Mouse (Mus musculus): Measurements from ENCODE around the gene Pkdrej. TPM values are rescaled to one million over a fixed set of nuclear protein-coding genes. Genes with fewer than 3 reads are reported as not detected.
A peak's percentile ranks its signal among the peaks of the same experiment; 100 is the strongest.

Pkdrej gene
- polyA plus RNA-seq, 1 experiment from 2014 or later = 0.09 TPM

DNA sequence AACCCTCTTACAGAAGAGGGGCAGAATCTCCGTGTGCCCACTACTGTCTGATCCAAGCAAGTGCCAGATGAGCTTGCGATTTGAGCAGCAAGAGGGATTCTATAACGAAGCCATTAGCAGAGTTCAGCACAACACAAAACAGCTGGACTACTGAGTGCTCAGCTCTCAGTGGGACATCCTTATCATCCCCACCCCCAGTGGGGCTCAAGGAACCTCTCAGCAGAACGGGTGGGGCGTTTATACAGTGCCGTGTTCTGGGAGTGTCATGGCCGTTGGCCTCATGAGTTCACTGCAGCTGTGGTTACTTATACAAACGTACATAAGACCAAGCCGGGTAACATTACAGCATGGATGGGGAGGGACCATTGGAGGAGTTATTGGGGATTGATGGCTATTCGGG lies 8.1 kb downstream of the Pkdrej start:
- Histone ChIP-seq H3K27ac (ENCODE audit: low read length) (no peak overlapping the region), H3K4me2 (ENCODE audit: low read depth, low read length) (no peak overlapping the region), H3K36me3 (ENCODE audit: control insufficient read depth, insufficient read depth) (no peaks in the 10 kb centered on the region), H3K9ac (ENCODE audit: low read depth, low read length) (0 out of 2 replicates have a peak overlapping the region, but pooled peaks have one; percentile 14), H3K4me3 (ENCODE audit: low read depth, low read length) (no peak overlapping the region), H3K9me3 (replicated peaks; ENCODE audit: control insufficient read depth, low read length) (no peaks in the 10 kb centered on the region; the same call in 1 of the 2 replicates), H3K27me3 (ENCODE audit: control insufficient read depth, insufficient read depth, low read depth, low read length) (no peaks in the 10 kb centered on the region), H3K4me1 (ENCODE audit: control insufficient read depth, low read depth, low read length) (peaks cover 29% of the 10 kb centered on the region)
- ATAC-seq (ENCODE audit: low read depth) = no peak
- WGBS (ENCODE audit: insufficient replicate concordance) = 42% methylated on average over 10 of the region's 10 CpGs

DNA sequence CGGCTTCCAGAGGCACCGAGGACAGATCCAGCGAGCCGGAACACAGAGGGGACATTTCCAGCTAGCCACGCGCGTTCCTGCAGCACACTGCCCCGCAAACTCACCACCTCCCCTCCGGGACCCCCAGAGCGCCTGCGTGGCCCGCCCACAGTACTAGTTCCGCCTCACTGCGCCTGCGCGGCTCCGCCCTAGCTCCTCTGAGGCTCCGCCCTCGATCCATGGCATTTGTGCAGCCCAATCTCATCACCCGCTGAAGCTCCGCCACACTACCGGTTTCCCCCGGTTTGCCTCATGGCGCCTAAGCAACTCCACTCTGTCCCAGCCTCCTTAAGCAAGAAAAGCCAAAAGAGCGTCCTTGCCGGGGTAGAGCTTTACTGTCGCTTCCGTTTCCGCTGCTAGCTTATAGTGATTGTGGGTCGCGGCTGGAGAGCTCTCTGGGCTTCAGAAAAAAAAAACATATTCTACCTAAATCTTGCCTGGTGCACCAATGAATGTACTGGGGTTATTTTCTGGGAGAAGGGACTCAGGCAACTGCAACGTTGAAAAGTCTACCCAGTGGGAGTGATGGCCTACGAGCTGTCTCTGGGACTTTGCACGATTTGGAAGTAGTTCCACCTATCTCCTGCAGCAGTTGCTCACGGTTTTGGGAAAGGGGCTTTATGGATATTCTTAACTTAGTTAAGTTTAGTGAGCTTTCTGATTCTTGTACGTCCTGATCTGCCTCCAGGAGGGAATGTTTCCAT lies 9.8 kb downstream of the Pkdrej start, which contains the start of gene Cdpf1:
Cdpf1 (minus strand) TSS at position 163 of the 743 bp plus-strand sequence.
- Histone ChIP-seq H3K27ac (ENCODE audit: low read length) (peak within 1 kb of the TSS; percentile 84), H3K36me3 (ENCODE audit: control insufficient read depth, insufficient read depth) (peaks cover 3% of the 10 kb centered on the region; the same call in 1 of the 2 replicates), H3K27me3 (ENCODE audit: control insufficient read depth, insufficient read depth, low read depth, low read length) (no peaks in the 10 kb centered on the region), H3K9me3 (replicated peaks; ENCODE audit: control insufficient read depth, low read length) (no peaks in the 10 kb centered on the region), H3K4me1 (ENCODE audit: control insufficient read depth, low read depth, low read length) (peaks cover 29% of the 10 kb centered on the region), H3K9ac (ENCODE audit: low read depth, low read length) (peak within 1 kb of the TSS; percentile 83), H3K4me2 (ENCODE audit: low read depth, low read length) (peak within 1 kb of the TSS; percentile 81), H3K4me3 (ENCODE audit: low read depth, low read length) (peak within 1 kb of the TSS; percentile 77)
- ATAC-seq (ENCODE audit: low read depth) = peak; percentile 91
- WGBS (ENCODE audit: insufficient replicate concordance) = 1% methylated on average over 36 of the region's 36 CpGs

DNA sequence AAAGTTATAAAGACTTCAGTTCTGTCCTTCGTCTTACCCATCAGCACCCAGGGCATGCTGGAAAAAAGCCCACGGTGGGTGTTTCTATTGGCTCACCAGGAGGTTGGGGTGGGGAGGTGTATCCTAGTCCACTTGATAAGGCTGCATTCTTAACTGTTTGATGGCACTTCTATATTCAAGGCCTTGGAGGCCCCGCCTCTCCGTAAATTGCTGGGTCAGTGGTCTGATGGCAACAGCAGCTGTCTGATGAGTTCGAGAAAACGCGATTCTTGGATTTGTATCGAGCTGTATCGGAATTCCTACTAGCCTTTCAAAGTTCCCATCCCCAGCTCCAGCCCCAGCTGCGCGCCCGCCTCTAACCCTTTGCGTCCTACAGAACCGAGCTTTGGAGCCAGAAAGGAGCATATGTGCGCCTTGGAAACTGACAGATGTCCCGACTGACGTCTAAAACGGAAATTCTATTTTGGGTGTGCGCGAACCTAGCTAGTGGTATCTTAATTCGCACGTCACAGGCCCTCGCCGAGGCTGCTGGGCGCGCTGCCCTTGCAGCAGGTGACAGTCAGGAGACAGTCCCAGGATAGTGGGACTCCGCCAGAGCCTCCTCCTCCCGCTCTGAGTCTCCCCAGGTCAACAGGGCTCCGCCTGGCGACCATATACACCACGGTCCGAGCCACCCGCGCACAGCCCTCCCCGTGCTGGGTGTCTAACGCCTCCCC lies 10.6 kb downstream of the Pkdrej start:
- H3K4me2 ChIP-seq (ENCODE audit: low read depth, low read length) = peak overlapping the region; percentile 81
- peak; percentile 84 for ATAC-seq (ENCODE audit: low read depth)
- peaks cover 3% of the 10 kb centered on the region; the same call in 1 of the 2 replicates for H3K36me3 ChIP-seq (ENCODE audit: control insufficient read depth, insufficient read depth)
- H3K9ac ChIP-seq (ENCODE audit: low read depth, low read length) = peak overlapping the region; percentile 83
- H3K27me3 ChIP-seq (ENCODE audit: control insufficient read depth, insufficient read depth, low read depth, low read length) = no peaks in the 10 kb centered on the region
- peaks cover 29% of the 10 kb centered on the region for H3K4me1 ChIP-seq (ENCODE audit: control insufficient read depth, low read depth, low read length)
- H3K9me3 ChIP-seq (replicated peaks; ENCODE audit: control insufficient read depth, low read length) = no peaks in the 10 kb centered on the region
- peak overlapping the region; percentile 77 for H3K4me3 ChIP-seq (ENCODE audit: low read depth, low read length)
- H3K27ac ChIP-seq (ENCODE audit: low read length) = peak overlapping the region; percentile 84
- 2% methylated on average over 36 of the region's 36 CpGs for WGBS (ENCODE audit: insufficient replicate concordance)

DNA sequence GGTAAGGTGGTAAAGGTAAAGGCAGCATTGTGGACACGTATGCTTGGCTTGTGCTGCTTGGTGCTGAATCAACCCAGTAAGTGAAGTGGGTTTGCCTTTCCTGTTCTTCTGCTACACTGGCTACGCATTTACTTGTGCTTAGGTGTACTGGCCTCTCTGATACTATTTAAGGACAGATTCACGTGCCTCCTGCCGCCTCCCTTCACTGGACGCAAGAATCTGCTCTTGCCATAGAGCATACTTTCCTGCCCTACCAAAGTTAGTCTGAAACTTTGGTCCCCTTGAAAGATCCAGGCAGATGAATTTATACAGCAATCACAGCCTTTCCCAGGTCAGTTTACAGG lies 11.1 kb downstream of the Pkdrej start:
- no peak for ATAC-seq (ENCODE audit: low read depth)
- Histone ChIP-seq H3K9ac (ENCODE audit: low read depth, low read length) (peak overlapping the region; percentile 83), H3K27me3 (ENCODE audit: control insufficient read depth, insufficient read depth, low read depth, low read length) (no peaks in the 10 kb centered on the region), H3K27ac (ENCODE audit: low read length) (peak overlapping the region; percentile 84), H3K4me2 (ENCODE audit: low read depth, low read length) (peak overlapping the region; percentile 81), H3K36me3 (ENCODE audit: control insufficient read depth, insufficient read depth) (peaks cover 3% of the 10 kb centered on the region; the same call in 1 of the 2 replicates), H3K4me1 (ENCODE audit: control insufficient read depth, low read depth, low read length) (peaks cover 29% of the 10 kb centered on the region), H3K9me3 (replicated peaks; ENCODE audit: control insufficient read depth, low read length) (no peaks in the 10 kb centered on the region), H3K4me3 (ENCODE audit: low read depth, low read length) (peak overlapping the region; percentile 77)
- 73% methylated on average over 5 of the region's 5 CpGs for WGBS (ENCODE audit: insufficient replicate concordance)

DNA sequence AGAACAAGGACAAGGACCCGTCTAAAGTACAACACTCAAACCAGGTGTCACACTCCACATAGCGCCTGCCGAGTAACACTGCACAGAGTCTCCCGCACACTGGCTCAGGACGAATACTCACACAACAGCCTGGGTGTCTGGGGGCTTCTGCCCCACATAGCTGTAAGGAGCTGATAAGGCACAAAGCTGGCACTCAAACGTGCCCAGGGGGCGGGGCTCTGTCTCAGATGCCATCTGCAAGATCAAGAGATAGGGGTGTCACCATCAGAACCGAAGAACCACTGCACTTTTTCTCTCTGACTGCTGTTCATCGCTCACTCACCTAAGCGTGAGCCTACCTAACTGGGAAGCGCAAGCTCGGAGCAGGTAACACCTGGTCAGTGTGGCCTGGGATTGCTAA lies 12.4 kb downstream of the Pkdrej start:
- 59% methylated on average over 12 of the region's 12 CpGs for WGBS (ENCODE audit: insufficient replicate concordance)
- no peak overlapping the region for H3K4me2 ChIP-seq (ENCODE audit: low read depth, low read length)
- H3K4me1 ChIP-seq (ENCODE audit: control insufficient read depth, low read depth, low read length) = peaks cover 29% of the 10 kb centered on the region
- no peak overlapping the region for H3K4me3 ChIP-seq (ENCODE audit: low read depth, low read length)
- no peaks in the 10 kb centered on the region for H3K27me3 ChIP-seq (ENCODE audit: control insufficient read depth, insufficient read depth, low read depth, low read length)
- no peaks in the 10 kb centered on the region for H3K9me3 ChIP-seq (replicated peaks; ENCODE audit: control insufficient read depth, low read length)
- H3K36me3 ChIP-seq (ENCODE audit: control insufficient read depth, insufficient read depth) = peaks cover 3% of the 10 kb centered on the region; the same call in 1 of the 2 replicates
- H3K27ac ChIP-seq (ENCODE audit: low read length) = no peak overlapping the region
- H3K9ac ChIP-seq (ENCODE audit: low read depth, low read length) = no peak overlapping the region
- no peak for ATAC-seq (ENCODE audit: low read depth)

DNA sequence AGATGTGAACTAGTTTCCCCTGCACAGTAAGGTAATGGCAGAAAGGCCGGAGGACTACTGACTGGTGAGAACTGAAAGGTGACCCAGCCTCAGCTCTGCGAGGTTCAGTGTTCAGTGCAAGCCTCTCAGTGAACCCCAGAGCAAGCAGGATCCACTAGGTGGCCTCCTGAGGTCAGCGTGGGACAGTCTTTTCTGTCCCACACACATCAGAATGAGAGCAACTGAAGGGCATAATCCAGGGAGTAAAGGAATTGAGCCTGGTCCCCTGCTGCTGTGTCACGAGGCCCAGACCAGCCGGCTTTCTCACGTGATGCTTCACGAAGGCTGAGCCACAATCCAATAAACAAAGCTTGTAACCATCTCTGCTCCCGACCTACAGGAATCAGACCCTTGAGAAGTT lies 13.1 kb downstream of the Pkdrej start:
- 67% methylated on average over 8 of the region's 8 CpGs for WGBS (ENCODE audit: insufficient replicate concordance)
- H3K4me2 ChIP-seq (ENCODE audit: low read depth, low read length) = no peak overlapping the region
- no peak for ATAC-seq (ENCODE audit: low read depth)
- H3K36me3 ChIP-seq (ENCODE audit: control insufficient read depth, insufficient read depth) = peaks cover 3% of the 10 kb centered on the region; the same call in 1 of the 2 replicates
- H3K4me1 ChIP-seq (ENCODE audit: control insufficient read depth, low read depth, low read length) = peaks cover 26% of the 10 kb centered on the region
- no peaks in the 10 kb centered on the region for H3K27me3 ChIP-seq (ENCODE audit: control insufficient read depth, insufficient read depth, low read depth, low read length)
- H3K4me3 ChIP-seq (ENCODE audit: low read depth, low read length) = no peak overlapping the region
- no peaks in the 10 kb centered on the region for H3K9me3 ChIP-seq (replicated peaks; ENCODE audit: control insufficient read depth, low read length)
- H3K9ac ChIP-seq (ENCODE audit: low read depth, low read length) = no peak overlapping the region
- H3K27ac ChIP-seq (ENCODE audit: low read length) = no peak overlapping the region

DNA sequence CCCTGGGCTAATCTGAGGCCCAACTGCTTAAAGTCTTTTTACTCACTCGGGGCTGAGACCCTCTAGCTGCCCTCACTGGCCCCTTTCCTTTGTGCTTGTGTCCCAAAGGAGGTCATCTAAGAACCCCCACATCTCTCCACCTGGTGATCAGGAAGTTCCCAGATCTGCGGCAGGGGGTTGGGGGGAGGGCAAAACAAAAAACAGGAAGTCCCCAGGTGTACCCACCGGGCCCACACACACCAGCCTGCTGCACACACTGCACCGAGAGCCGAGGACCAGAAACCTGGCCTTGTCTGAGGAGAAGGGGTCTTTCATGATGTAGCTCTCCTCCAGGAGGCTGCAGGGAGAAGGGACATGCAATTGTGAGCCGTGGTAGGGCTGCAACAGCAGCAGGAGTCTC lies 13.5 kb downstream of the Pkdrej start:
- H3K9ac ChIP-seq (ENCODE audit: low read depth, low read length) = no peak overlapping the region
- WGBS (ENCODE audit: insufficient replicate concordance) = 67% methylated on average over 6 of the region's 6 CpGs

DNA sequence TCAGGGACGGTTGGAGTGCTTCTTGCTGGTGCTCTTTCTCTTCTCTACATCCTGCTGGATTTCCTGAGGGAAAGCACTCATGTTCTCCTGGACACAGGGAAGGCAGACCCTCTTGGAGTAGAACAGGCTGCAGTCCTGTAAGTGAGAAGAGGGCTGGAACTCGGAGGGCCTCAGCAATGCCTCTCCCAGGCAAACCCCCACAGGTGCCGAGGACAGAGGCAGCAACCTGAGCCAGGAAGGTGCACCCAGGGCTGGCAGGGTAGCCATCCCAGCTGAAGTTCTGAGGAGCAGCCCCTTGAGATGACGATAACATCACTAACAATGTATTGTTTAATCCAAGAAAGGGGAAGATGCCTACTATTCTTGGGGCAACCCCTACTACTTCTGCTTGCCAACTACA lies 14.1 kb downstream of the Pkdrej start:
- ATAC-seq (ENCODE audit: low read depth) = no peak
- peaks cover 3% of the 10 kb centered on the region; the same call in 1 of the 2 replicates for H3K36me3 ChIP-seq (ENCODE audit: control insufficient read depth, insufficient read depth)
- no peak overlapping the region for H3K27ac ChIP-seq (ENCODE audit: low read length)
- no peak overlapping the region for H3K4me2 ChIP-seq (ENCODE audit: low read depth, low read length)
- 75% methylated on average over 4 of the region's 4 CpGs for WGBS (ENCODE audit: insufficient replicate concordance)
- H3K9ac ChIP-seq (ENCODE audit: low read depth, low read length) = no peak overlapping the region
- H3K9me3 ChIP-seq (replicated peaks; ENCODE audit: control insufficient read depth, low read length) = no peaks in the 10 kb centered on the region
- no peaks in the 10 kb centered on the region for H3K27me3 ChIP-seq (ENCODE audit: control insufficient read depth, insufficient read depth, low read depth, low read length)
- H3K4me1 ChIP-seq (ENCODE audit: control insufficient read depth, low read depth, low read length) = peaks cover 23% of the 10 kb centered on the region
- no peak overlapping the region for H3K4me3 ChIP-seq (ENCODE audit: low read depth, low read length)

More for the DNA sequence above, 13.5 kb downstream of the Pkdrej start:
- no peak overlapping the region for H3K27ac ChIP-seq (ENCODE audit: low read length)
- H3K9me3 ChIP-seq (replicated peaks; ENCODE audit: control insufficient read depth, low read length) = no peaks in the 10 kb centered on the region
- no peak for ATAC-seq (ENCODE audit: low read depth)
- peaks cover 23% of the 10 kb centered on the region for H3K4me1 ChIP-seq (ENCODE audit: control insufficient read depth, low read depth, low read length)
- H3K36me3 ChIP-seq (ENCODE audit: control insufficient read depth, insufficient read depth) = peaks cover 3% of the 10 kb centered on the region; the same call in 1 of the 2 replicates
- H3K4me2 ChIP-seq (ENCODE audit: low read depth, low read length) = no peak overlapping the region
- H3K4me3 ChIP-seq (ENCODE audit: low read depth, low read length) = no peak overlapping the region
- H3K27me3 ChIP-seq (ENCODE audit: control insufficient read depth, insufficient read depth, low read depth, low read length) = no peaks in the 10 kb centered on the region

DNA sequence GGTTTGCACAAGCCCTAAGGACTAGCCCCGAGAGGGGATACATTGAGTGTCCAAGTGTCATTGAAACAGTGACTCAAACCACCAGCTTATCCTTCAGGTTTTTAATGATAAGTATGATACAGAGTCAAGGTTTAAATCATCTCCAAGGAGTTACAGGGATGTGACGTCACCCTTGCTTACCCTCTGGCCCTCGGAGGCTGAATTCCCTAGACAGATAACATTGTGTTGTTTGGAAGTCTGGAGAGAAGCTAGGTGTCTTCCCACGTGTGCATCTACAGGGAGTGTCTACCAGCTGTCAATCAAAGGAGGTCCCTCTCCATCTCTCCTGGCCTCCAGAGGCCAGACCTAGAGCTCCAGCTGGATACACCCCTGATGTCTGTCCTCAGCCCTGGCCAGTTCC lies 14.6 kb downstream of the Pkdrej start:
- Histone ChIP-seq H3K4me2 (ENCODE audit: low read depth, low read length) (no peak overlapping the region), H3K4me1 (ENCODE audit: control insufficient read depth, low read depth, low read length) (peaks cover 19% of the 10 kb centered on the region), H3K9me3 (replicated peaks; ENCODE audit: control insufficient read depth, low read length) (no peaks in the 10 kb centered on the region), H3K9ac (ENCODE audit: low read depth, low read length) (no peak overlapping the region), H3K36me3 (ENCODE audit: control insufficient read depth, insufficient read depth) (peaks cover 3% of the 10 kb centered on the region; the same call in 1 of the 2 replicates), H3K27ac (ENCODE audit: low read length) (no peak overlapping the region), H3K4me3 (ENCODE audit: low read depth, low read length) (no peak overlapping the region), H3K27me3 (ENCODE audit: control insufficient read depth, insufficient read depth, low read depth, low read length) (no peaks in the 10 kb centered on the region)
- WGBS (ENCODE audit: insufficient replicate concordance) = 69% methylated on average over 4 of the region's 4 CpGs
- ATAC-seq (ENCODE audit: low read depth) = no peak

Data from liver, embryonic 16.5 days (tissue).